Mouse (Mus musculus) testis, postnatal 10 days (tissue): ENCODE measurements at regions not wholly inside any gene's neighbourhood (a gene's known extent, or its start where the extent isn't known, plus 50 kb on each side); places are given as distances from the start of the nearest gene placed in this dataset.

Experiments
- DNase-seq: peaks from one replicate; pipeline ENCODE4 v3.0.0; 2021; ENCODE audit warnings: low spot score

- no peak for DNase-seq
Measured at GRCm38 (mm10) chr7:135818298-135818697, 102.1 kb upstream of the Mki67 start.

- no peak for DNase-seq
Measured at GRCm38 (mm10) chr7:135823884-135824750, 108.0 kb upstream of the Mki67 start.

GRCm38 (mm10) chr7:135829246-135829645, 113.1 kb upstream of the Mki67 start:
- DNase-seq: no peak

GRCm38 (mm10) chr7:135833425-135833824, 117.3 kb upstream of the Mki67 start:
- DNase-seq: no peak

GRCm38 (mm10) chr7:135836808-135837733, 120.9 kb upstream of the Mki67 start:
- peak; percentile 85 for DNase-seq

GRCm38 (mm10) chr7:135844018-135844417, 127.9 kb upstream of the Mki67 start:
- DNase-seq: no peak

- no peak for DNase-seq
Measured at GRCm38 (mm10) chr7:135847304-135847703, 131.1 kb upstream of the Mki67 start.

- no peak for DNase-seq
Measured at GRCm38 (mm10) chr7:135848170-135848569, 132.0 kb upstream of the Mki67 start.

- no peak for DNase-seq
Measured at GRCm38 (mm10) chr7:135848833-135849232, 132.7 kb upstream of the Mki67 start.

GRCm38 (mm10) chr7:135853127-135853813, 137.1 kb upstream of the Mki67 start:
- DNase-seq: peak; percentile 67

- DNase-seq: no peak
Measured at GRCm38 (mm10) chr7:135853814-135854324, 137.7 kb upstream of the Mki67 start.

- no peak for DNase-seq
Measured at GRCm38 (mm10) chr7:135860288-135860687, 144.1 kb upstream of the Mki67 start.

GRCm38 (mm10) chr7:135860741-135861408, 144.7 kb upstream of the Mki67 start:
- DNase-seq: no peak

- no peak for DNase-seq
Measured at GRCm38 (mm10) chr7:135861409-135861805, 145.2 kb upstream of the Mki67 start.

GRCm38 (mm10) chr7:135863581-135864426, 147.6 kb upstream of the Mki67 start:
- no peak for DNase-seq

- DNase-seq: no peak
Measured at GRCm38 (mm10) chr7:135870981-135871380, 154.8 kb upstream of the Mki67 start.

GRCm38 (mm10) chr7:135877091-135877874, 161.1 kb upstream of the Mki67 start:
- no peak for DNase-seq

- no peak for DNase-seq
Measured at GRCm38 (mm10) chr7:135878750-135879149, 162.6 kb upstream of the Mki67 start.

GRCm38 (mm10) chr7:135880446-135880845, 164.3 kb upstream of the Mki67 start:
- no peak for DNase-seq

- DNase-seq: no peak
Measured at GRCm38 (mm10) chr7:135882306-135882705, 166.1 kb upstream of the Mki67 start.
